Mouse (Mus musculus): ENCODE data around the gene Crnkl1. TPM values are rescaled to one million over a fixed set of nuclear protein-coding genes. Genes with fewer than 3 reads are reported as not detected.

The Crnkl1 gene
- 10 to 100 TPM; 49.4 to 52.9 TPM for total RNA-seq (2023)

GRCm38 (mm10) chr2:145934339-145935231 lies at the start of gene Crnkl1, which contains the start of gene Cfap61:
Gene Crnkl1 (minus strand): TSS chr2:145935014.
Gene Cfap61 (plus strand): TSS chr2:145934784.

GRCm38 (mm10) chr2:145901861-145902260 lies 33.0 kb downstream of the Crnkl1 start, which contains the start of gene Naa20:
Gene Naa20 (plus strand): TSS chr2:145902099.

Other genes with a start within 250 kb of the Crnkl1 start
- 10 to 100 TPM; 42.6 to 50.3 TPM for gene Naa20, start 32.9 kb downstream of the Crnkl1 start, total RNA-seq (2023)
- gene Cfap61, start 230 bp downstream of the Crnkl1 start, total RNA-seq (2023) = not detected

Measured in T-cell, adult 66 days (primary cell).